Mouse (Mus musculus) c-Kit-negative CD71-positive TER-119-positive erythroid progenitor cells, embryonic 14.5 days (primary cell): ENCODE results near the gene Abcb6.

ENCODE experiments used
- DNase-seq: peaks from one replicate; pipeline ENCODE4 v3.0.0-alpha.2; 2013; ENCODE audit warnings: low read depth, low spot score

Gene Abcb6

GRCm38 (mm10) chr1:75208967-75209678 lies 28.9 kb upstream of the Abcb6 start:
- no peak for DNase-seq

- DNase-seq, result no peak
Observed at GRCm38 (mm10) chr1:75201236-75201635, 21.0 kb upstream of the Abcb6 start.

GRCm38 (mm10) chr1:75192452-75192851 lies 12.3 kb upstream of the Abcb6 start:
- no peak for DNase-seq

DNA sequence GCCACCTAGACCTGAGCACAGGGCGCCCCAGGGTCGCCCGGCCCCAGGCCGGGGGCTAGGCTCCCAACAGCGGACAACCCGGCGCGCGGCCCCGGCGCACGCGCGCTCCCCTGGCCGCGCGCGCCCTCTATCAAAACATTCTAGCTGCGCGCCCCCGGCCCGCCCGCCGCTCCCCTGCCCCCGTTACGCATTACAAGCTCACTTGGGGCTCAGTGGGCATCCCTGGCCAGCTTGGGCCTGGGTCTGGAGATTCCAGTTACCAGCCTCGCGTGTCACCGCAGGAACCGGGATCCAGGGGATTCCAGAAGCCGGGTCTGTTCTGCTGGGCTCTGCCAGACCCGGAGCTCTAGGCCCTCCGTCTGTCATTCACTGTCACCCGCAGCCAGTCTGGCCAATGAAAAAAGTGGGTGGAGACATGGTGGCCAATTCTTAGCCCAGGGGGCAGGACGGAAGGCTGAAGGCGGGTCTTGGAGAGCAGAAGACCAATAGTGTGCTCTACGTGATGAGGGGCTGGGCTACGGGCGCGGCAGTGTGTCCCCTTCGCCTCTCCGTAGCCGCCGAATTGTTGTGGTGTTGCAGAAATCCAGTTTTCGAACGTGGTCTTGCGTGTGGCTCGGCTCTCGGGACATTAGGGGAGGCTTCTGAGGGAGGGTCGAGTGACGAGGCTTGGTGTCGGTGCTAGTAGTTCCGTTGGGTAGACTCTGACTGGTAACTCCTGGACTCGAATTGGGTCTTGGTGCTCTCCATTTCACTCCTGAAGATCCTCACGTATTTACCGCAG lies 11.6 kb upstream of the Abcb6 start, which contains the start of the genes Ankzf1 and Atg9a:
TSS of gene Ankzf1 (plus strand) at position 530 of the 781 bp plus-strand sequence.
TSS of gene Atg9a (minus strand) at position 575 of the 781 bp plus-strand sequence.
- peak; percentile 96 for DNase-seq

DNA sequence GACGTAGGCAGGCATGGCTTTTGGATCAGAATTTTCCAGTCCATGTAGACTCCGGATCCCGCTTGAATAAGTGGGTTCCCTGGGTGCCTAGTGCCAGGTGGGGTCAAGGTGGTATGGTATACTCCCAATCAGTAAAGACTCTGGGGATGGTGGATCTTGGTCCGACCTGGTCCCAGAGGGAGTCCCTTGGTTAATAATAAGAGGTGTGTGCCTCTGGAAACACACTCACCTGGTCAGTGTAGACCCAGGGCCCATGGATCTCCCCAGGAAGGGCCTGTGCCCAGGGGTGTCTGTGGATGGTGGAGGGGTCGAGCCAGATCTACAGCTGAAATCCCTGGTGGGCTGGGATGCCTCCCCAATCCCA lies 11.0 kb upstream of the Abcb6 start:
- no peak for DNase-seq

- no peak for DNase-seq
Observed at GRCm38 (mm10) chr1:75190577-75190976, 10.4 kb upstream of the Abcb6 start.

DNA sequence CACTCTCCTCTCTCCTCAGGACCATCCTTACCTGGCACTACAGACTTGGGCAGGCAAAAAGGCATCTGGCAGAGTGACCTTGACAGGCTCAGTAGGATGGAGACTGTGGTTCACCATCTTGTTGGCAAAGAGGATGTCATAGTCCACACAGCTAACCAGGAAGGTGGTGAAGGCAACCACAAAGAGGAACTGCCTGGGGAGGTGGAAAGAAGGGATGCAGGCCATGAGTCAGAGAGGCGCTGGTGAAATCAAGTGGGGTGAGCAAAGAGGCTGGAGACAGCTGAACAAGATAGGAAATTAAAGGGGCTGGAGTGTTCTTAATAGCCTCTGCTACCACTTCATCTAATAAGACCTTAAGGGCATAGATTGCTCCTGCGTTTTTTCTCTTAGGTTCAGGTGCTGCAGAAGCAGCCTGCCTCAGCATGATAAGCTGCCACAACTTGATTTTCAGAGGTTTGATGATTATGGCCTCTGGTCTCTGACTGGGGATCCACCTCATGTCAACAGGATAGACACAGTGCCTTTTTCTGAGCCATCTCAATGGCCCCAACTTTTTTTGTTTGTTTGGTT lies 7.8 kb upstream of the Abcb6 start:
- DNase-seq, result no peak

DNA sequence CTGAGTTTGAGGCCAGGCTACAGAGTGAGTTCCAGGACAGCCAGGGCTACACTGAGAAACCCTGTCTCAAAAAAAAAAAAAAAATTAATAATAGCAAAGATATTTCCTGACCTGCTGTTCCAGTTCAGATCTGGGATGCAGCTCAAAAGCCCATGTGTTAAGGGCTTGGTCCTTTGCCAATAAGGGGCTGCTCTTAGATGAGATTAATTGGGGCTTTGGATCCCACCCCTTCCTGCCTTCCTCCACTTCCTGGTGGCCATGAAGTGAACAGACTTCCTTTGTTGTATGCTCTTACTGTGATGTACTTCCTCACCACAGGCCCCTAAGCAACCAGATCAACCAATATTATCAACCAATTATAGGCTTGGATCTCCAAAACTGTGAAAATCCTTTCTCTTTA lies 6.9 kb upstream of the Abcb6 start:
- DNase-seq, result no peak

DNA sequence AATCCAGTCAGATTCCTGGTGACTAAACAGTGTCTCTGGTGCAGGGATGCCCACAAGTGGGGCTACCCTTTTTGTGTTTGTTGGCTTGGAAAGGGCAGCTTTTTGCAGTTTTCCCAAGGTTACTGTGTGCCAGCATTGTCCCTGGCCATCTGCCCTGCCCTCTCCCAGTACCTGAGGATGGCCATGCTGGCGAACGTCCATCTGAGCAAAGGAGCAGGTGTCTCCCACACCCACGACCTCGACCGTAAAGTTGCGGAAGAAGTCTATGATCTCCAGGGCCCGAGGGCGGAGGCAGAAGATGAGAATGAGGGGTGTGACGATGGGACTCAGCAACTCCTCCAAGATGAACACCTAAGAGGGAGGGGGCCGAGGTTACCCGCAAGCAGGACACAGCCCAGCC lies 5.3 kb upstream of the Abcb6 start:
- no peak for DNase-seq

- DNase-seq, result no peak
Observed at GRCm38 (mm10) chr1:75182160-75182559, 2.0 kb upstream of the Abcb6 start.

- no peak for DNase-seq
Observed at GRCm38 (mm10) chr1:75181377-75181870, 1.2 kb upstream of the Abcb6 start.

GRCm38 (mm10) chr1:75180741-75181140 lies 549 bp upstream of the Abcb6 start:
- no peak for DNase-seq

GRCm38 (mm10) chr1:75179334-75180104 lies 673 bp downstream of the Abcb6 start:
- DNase-seq, result peak; percentile 79

DNA sequence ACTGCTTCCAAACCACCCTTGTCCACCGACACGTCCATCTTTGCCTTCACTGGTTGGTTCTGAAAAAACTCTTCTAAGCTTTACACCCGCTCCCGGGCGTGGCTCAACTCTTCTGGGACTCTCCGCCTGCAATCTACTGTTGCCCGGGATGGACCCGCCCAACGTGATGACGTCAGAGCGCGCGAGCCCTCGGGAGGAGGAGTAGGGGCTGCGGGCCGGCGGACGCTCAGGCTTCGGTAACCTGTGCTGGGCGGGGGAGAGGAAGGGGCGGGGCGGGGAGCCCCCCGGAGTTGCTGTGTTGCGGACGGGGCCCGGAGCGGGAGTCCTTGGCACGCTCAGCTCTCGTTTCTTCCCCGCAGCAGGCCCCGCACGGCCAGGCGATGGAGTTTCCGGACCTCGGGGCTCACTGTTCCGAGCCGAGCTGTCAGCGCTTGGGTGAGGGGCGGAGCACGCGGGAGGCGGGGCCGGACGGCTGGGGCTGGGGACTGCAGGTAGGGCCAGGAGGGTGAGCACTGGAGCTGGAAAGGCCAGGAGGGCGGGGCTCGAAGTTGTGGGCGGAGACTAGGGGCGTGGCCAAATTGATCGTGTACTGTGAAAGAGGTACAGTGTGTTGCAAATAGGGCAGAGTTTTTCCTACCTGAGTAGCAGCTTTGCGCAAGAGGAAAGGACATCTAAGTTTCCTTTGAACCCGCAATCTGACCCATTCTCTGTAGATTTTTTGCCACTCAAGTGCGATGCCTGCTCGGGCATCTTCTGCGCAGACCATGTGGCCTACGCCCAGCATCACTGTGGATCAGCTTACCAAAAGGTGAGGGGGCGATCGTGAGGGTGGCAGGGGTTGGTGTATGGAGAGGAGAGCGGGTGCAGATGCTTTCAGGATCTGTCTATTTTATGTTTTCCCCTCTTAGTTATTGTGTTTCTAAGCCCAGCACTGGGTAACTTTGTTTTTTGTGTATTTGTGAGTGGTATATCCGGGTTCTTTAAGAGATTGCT lies 11.4 kb downstream of the Abcb6 start, which contains the start of gene Zfand2b:
TSS of gene Zfand2b (plus strand) at position 175 of the 993 bp plus-strand sequence.
- peak; percentile 92 for DNase-seq

GRCm38 (mm10) chr1:75168093-75168471 lies 12.1 kb downstream of the Abcb6 start:
- no peak for DNase-seq

DNA sequence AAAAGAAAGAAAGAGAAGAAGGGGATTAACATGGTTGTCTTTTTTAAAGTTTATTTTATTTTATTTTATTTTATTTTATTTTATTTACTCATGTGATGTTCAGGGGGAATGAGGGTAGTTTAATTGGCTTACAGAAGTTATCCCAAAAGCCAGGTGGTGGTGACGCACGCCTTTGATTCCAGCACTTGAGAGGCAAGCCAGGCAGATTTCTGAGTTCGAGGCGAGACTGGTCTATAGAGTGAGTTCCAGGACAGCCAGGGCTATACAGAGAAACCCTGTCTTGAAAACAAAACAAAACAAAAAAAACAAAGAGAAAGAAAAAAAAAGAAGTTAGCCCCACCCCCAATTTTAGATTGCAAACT lies 20.0 kb downstream of the Abcb6 start:
- no peak for DNase-seq

GRCm38 (mm10) chr1:75159540-75160255 lies 20.5 kb downstream of the Abcb6 start:
- DNase-seq, result no peak

DNA sequence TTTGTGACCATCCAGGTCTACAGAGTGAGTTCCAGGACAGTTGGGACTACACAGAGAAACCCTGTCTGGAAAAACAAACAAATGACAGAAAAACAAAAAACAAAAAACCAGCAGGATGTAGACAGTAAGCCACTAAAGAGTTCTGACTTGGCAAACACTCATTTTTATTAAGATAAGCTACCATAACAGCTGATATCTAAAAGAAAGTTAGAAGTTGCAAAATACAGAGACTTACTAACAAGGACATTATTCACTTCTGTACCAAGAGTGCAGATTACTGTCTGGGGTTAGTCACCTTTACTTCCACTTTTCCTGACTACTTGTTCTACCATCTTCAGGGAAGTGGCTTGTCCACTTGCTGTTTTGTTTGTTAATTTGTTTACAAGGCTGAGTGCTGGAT lies 21.2 kb downstream of the Abcb6 start:
- no peak for DNase-seq

DNA sequence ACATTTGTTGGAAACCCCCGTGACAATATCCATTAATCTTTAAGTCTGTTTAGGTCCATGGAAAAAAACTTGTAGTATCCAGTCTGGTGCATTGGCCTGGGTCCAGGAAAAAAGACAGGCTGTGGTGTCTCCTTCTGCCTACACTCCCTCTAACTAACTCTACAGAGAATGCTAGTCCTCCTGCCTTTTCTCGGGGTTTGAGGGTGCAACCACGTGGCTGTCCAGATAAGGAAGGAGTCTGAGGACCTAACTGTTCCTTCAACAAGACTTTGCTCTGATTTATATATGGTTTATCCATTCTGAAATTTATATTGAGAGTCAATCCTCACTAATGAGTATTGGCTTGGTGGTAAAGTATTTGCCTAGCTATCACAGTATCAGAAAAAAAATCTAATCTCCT lies 24.4 kb downstream of the Abcb6 start:
- DNase-seq, result no peak

GRCm38 (mm10) chr1:75148727-75149126 lies 31.5 kb downstream of the Abcb6 start:
- no peak for DNase-seq
